Mouse (Mus musculus) hematopoietic multipotent progenitor cell, adult 10-12 weeks (in vitro differentiated cells): ENCODE results near the gene Phf11d. TPM values are rescaled to one million over a fixed set of nuclear protein-coding genes. Genes with fewer than 3 reads are reported as not detected.

Experiments used
- polyA plus RNA-seq: library from polyadenylated mRNA; stranded (reverse); fragments of >175 nt; gene quantifications from 2 replicates; pipeline ENCODE4 v1.2.3, GENCODE M21; 2012; ENCODE audit warnings: low replicate concordance

The Phf11d gene
- polyA plus RNA-seq = 0.56 and 0.90 TPM in 2 replicates

GRCm38 (mm10) chr14:59365244-59365644 is at the start of gene Phf11d:
Gene Phf11d, minus strand, starts transcription at chr14:59365470.

GRCm38 (mm10) chr14:59395281-59395680 is 30.0 kb upstream of the Phf11d start, which contains the start of gene Phf11c:
Gene Phf11c, minus strand, starts transcription at chr14:59395381.

GRCm38 (mm10) chr14:59341189-59341588 is 24.1 kb downstream of the Phf11d start, which contains the start of gene Phf11b:
Gene Phf11b, minus strand, starts transcription at chr14:59341351.

Other genes starting within 250 kb of the Phf11d start
- gene 1700129C05Rik, start 222.6 kb downstream of the Phf11d start, polyA plus RNA-seq = not detected in 2 replicates
- not detected in 2 replicates for gene Gm5142, start 186.7 kb downstream of the Phf11d start, polyA plus RNA-seq
- 13.3 and 17.4 TPM in 2 replicates for gene Rcbtb1, start 164.3 kb downstream of the Phf11d start, polyA plus RNA-seq
- gene Gm6904, start 105.3 kb downstream of the Phf11d start, polyA plus RNA-seq = 0.19 TPM in 1 of 2 replicates, not detected in the other
- 0.82 and 0.83 TPM in 2 replicates for gene Phf11a, start 67.9 kb downstream of the Phf11d start, polyA plus RNA-seq
- 2.6 and 5.3 TPM in 2 replicates for gene Phf11b, start 24.1 kb downstream of the Phf11d start, polyA plus RNA-seq
- gene Phf11c, start 29.9 kb upstream of the Phf11d start, polyA plus RNA-seq = 0.16 and 0.43 TPM in 2 replicates
- gene Setdb2, start 75.4 kb upstream of the Phf11d start, polyA plus RNA-seq = 11.1 and 21.4 TPM in 2 replicates
- gene Cab39l, start 75.5 kb upstream of the Phf11d start, polyA plus RNA-seq = 1.9 and 2.8 TPM in 2 replicates
- gene Cdadc1, start 232.5 kb upstream of the Phf11d start, polyA plus RNA-seq = 24.0 and 35.2 TPM in 2 replicates